Mouse (Mus musculus): ENCODE data around the gene Mybph.

The Mybph gene

GRCm38 (mm10) chr1:134193126-134193525, at the start of gene Mybph:
TSS of gene Mybph (plus strand) at chr1:134193448.
- no peak for DNase-seq (ENCODE audit: low spot score in 2 of 2)

DNA sequence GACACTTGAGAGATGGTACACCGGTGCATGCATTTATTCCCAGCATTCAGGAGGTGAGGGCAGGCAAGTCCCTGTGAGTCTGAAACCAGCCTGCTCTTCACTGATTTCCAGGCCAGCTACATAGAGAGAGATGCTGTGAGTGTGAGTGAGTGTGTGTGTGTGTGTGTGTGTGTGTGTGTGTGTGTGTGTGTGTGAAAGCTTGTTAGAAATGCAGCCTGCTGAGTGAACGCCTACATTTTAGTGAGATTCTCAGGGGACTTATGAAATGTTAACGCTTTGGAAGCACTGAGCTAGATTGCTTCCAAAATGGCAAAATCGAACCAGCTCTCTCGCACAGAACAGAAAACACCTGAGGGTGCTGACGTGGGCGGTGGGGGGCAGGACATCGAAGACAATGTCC, 47.2 kb upstream of the Mybph start:
- DNase-seq (ENCODE audit: low spot score in 2 of 2): peak; percentile 32 to 40

DNA sequence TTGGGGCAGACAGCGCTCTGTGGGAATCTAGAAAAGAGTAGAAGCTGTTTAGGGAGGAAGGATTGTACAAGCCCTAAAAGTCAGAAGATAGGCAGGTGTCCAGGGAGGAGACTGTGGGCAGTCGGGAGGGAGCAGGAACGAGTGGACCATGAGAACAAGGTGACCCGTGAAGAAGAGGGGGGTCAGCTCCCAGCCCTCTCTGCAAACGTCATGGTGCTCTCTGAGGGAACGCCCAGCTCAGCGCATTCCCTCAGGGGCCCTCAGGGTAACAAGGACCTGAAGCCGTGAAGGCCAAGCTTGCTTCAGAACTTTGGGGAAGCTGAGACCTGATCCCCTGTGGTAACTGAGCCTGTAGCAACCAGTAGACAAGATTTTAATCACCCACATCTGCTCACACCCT, 43.2 kb upstream of the Mybph start:
- no peak for DNase-seq (ENCODE audit: low spot score in 2 of 2)

- no peak for DNase-seq (ENCODE audit: low spot score in 2 of 2)
Observed at GRCm38 (mm10) chr1:134150745-134151144, 42.5 kb upstream of the Mybph start.

GRCm38 (mm10) chr1:134151655-134152412, 41.4 kb upstream of the Mybph start:
- peak; percentile 58 to 81 for DNase-seq (ENCODE audit: low spot score in 2 of 2)

DNA sequence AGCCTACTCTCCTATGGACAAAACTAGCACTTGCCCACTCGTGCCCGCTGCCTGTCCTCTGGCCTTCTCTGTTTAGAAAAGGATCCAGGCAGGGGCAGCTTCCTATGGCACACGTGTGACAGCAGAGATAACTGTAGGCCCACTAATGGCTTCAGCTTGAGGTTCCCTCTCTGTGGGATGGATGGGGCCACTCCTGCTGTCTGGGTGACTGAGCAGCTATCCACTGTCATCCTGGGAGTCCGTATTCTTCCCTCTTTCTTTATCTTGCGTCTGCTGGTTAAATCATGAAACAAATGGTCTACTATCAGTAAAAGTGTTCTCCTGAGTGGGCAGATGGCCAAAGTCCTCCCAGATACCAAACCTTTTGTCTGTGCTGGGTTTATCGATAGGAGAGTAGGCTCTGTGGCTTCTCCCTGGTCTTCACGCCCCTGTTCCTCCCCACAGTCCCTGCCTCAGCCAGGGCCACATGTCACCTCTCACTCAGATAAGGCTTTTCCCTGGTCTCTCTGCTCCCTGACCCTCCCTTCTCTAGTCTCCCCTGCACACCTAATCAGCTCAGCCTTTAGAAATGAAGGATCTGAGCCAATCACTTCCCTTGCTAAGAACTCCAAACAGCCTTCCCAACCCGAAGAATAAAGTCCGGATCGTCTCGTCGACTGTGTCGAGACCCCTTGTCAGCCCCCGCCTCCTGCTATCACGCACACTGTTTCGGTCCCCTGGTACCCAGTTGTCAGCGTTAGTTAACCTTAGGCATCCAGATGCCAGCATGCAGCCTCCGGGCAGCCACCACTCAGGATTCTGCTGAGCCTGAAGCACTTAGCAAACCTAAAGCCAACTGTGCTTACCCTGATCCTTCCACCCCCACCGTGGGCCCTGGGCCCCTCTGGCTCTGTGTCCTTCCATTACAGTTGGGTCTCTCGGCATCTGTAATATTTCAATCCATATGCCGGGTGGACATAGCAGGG, 40.3 kb upstream of the Mybph start:
- no peak for DNase-seq (ENCODE audit: low spot score in 2 of 2)

DNA sequence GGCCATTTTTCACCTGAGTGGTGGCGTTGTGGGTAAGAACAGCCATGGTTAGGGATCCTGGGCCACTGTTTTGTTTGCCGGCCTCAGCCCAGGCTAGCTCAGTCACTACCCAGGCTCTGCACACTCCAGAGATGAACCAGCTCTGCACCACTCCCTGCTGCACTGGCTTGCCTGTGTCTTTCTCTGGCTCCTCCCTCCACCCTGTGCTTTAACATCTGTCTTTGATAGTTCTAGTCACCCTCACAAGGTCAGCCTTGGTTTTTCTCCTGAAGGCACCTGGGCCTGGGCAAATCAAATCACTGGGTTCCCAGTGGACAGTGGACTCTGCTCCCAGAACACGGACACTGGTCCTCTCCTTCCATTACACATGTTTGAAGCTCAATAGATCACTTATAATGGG, 39.1 kb upstream of the Mybph start:
- DNase-seq (ENCODE audit: low spot score in 2 of 2): no peak

DNA sequence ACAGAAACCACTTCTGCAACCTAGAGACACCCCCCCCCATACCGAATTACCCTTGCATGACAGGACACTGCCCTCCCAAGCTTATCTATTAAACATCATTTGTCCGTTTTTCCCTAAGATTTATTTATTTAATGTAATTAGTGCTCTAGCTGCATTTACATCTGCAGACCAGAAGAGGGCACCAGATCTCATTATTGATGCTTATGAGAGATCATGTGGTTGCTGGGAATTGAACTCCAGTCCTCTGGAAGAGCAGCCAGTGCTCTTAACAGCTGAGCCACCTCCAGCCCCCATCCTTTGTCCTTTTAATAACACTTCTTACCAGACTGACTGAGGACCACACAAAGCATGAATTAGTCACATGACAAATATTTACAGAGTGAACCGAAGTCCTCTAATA, 38.6 kb upstream of the Mybph start:
- DNase-seq (ENCODE audit: low spot score in 2 of 2): no peak

DNA sequence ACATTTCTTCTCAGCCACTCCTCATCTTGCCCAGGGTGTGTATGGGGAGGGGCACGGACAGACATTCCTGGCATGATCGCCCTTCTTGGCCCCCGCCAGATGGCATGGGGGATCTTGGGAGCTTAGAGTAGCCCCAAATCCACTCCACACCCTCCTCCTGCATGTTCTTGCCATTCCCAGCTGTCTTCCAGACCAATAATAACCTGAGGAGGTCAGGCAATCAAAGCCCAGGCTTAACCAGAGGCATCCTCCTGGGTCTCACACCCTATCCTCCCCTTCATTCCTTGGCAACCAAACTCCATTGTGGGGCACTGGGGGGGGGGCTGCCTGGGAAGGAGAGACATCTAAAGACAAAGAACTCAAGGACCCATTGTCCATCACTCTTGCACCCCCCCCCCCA, 32.8 kb upstream of the Mybph start:
- DNase-seq (ENCODE audit: low spot score in 2 of 2): no peak

- no peak for DNase-seq (ENCODE audit: low spot score in 2 of 2)
Observed at GRCm38 (mm10) chr1:134161399-134161798, 31.8 kb upstream of the Mybph start.

DNA sequence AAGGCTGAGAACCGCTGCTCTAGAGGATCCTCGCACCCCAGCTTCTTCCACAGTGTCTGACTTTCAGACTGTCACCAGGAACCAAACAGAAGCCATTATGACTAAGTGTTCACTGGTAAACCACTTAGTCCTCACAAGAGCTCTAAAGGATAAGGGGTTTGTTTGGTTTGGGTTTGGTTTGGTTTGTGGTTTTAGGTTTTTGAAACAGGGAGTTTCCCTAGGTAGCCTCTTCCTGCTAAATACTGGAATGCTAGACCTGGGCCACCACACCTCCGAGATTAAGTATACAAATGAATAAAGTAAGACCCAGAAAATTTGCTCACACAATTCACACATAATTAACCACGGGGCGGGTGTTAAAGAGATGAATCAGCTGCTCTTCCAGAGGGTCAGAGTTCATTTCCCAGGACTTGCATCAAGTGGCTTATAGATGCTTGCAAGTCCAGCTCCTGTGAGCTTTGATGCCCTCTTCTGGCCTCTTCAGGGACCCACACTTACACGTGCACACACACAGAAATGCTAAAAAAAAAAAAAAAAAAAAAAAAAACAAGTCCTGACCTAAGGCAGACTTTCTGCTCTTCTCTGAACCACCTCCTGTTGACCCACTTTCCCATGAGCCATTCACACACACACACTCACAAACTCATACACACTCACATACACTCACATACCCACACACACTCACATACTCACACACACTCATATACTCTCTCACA, 30.6 kb upstream of the Mybph start:
- DNase-seq (ENCODE audit: low spot score in 2 of 2): no peak

- no peak for DNase-seq (ENCODE audit: low spot score in 2 of 2)
Observed at GRCm38 (mm10) chr1:134163476-134163875, 29.8 kb upstream of the Mybph start.

GRCm38 (mm10) chr1:134164454-134164853, 28.8 kb upstream of the Mybph start:
- DNase-seq (ENCODE audit: low spot score in 2 of 2): no peak

DNA sequence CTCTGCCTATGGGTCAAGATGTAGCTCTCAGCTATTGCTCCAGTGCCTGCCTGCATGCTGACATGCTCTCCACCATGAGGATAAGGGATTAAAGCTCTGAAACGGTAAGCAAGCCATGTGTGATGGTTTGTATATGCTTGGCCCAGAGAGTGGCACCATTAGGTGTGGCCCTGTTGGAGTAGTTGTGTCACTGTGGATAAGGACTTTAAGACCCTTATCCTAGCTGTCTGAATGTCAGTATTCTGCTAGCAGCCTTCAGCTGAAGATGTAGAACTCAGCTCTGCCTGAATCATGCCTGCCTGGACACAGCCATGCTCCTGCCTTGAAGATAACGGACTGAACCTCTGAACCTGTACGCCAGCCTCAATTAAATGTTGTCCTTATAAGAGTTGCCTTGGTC, 26.7 kb upstream of the Mybph start:
- no peak for DNase-seq (ENCODE audit: low spot score in 2 of 2)

- no peak for DNase-seq (ENCODE audit: low spot score in 2 of 2)
Observed at GRCm38 (mm10) chr1:134167416-134168305, 25.6 kb upstream of the Mybph start.

DNA sequence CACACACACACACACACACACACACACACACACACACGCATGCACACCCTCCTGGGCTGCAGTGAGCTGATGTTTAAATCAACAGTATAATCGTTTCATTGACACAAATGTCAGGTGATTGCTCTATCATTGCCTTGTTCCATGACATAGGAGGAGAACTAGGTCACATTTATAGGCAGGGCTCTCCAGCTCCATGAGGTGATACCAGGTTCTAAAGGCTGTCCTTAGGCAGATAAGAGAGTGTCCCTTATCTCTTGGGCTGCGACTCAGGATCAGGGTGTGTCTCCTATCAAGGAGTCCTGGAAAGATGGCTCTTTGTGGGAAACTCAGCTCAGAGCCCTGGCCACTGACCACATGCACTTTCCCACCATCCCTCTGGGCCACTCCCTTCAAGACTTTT, 24.7 kb upstream of the Mybph start:
- no peak for DNase-seq (ENCODE audit: low spot score in 2 of 2)

DNA sequence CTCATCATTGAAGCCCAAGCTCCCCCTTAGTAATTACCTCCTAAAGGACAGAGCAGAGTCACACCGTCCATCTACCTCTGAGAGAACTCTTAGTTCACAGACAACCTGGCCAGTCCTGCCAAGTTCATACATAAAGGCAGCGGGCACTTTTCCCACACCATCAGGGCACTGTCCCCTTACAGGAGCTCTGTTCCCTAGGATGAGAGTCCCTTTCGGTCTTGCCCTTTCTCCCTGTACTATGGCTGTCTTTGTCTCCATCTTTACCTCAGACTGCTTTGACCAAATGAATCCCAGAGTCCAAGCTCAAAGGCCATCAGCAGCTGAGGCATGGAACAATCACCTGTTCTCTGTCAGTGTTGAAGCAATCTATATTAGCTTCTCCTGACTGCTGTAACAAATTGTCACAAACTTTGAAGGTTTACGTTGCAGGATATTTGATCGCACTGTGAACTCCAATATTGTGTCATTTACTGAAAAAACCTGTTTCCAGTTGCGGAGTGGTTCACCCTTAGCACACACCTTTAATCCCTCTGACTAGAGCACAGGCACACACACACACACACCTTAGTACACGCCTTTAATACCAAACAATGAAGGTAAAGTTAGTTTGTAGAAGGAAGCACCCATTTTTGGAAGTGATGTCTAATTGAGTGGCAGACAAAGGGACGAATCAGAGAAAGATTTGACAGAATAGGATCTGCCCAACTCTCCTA, 24.1 kb upstream of the Mybph start:
- no peak for DNase-seq (ENCODE audit: low spot score in 2 of 2)

DNA sequence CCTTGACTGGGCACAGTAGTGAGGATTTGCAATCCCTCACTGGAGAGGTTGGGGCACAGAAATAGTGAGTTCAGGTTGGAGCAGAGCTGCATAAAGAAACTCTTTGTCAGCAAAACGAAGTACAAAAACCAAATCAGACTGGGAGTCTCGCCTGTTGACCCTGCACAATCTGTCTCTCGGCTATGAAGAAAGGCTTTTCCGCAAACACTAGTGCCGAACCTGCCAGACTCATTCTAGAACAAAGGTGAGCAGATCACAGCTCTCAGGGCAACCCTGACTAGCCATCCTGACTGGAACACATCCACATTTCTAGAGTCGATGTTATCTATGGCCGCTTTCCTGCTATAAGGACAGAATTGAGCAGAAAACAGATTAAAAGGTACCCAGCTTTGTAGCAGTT, 20.2 kb upstream of the Mybph start:
- no peak for DNase-seq (ENCODE audit: low spot score in 2 of 2)

DNA sequence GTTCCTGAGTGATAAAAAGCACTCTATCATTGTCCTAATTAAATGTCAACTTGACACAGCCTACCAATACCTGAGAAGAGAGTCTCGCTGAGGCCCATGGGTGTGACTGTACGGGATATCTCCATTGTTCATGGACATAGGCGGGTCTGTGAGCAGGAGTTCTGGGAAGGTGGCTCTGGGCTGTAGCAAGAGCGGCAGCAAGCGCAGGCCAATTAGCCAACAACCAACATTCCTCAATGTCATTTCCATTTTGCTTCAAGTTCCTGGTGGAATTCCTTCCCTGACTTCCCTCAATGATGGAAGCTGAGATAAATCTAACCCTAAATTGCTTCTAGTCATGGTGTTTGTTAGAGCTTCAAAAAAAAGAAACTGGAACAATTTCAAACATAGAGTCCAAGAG, 15.3 kb upstream of the Mybph start:
- DNase-seq (ENCODE audit: low spot score in 2 of 2): no peak

GRCm38 (mm10) chr1:134182025-134182424, 11.2 kb upstream of the Mybph start, which contains the start of gene Chil1:
TSS of gene Chil1 (plus strand) at chr1:134182176.
- DNase-seq (ENCODE audit: low spot score in 2 of 2): no peak

GRCm38 (mm10) chr1:134184089-134184488, 9.2 kb upstream of the Mybph start:
- DNase-seq (ENCODE audit: low spot score in 2 of 2): no peak
